Mouse (Mus musculus): ENCODE results near the gene Slc35a3. TPM values are rescaled to one million over a fixed set of nuclear protein-coding genes. Genes with fewer than 3 reads are reported as not detected.

Slc35a3 gene
- total RNA-seq, 1 experiment from 2014 or later = 52.2 TPM

GRCm38 (mm10) chr3:116646387-116646786, 66.2 kb downstream of the Slc35a3 start:
- no peak for ATAC-seq (replicated peaks; ENCODE audit: low read depth, poor library complexity, severe bottlenecking)

- 0 out of 2 replicates have a peak, but pooled peaks have one; percentile 17 for ATAC-seq (replicated peaks; ENCODE audit: low read depth, poor library complexity, severe bottlenecking)
These were observed 70.3 kb downstream of the Slc35a3 start for GRCm38 (mm10) chr3:116642373-116642772.

- 0 out of 2 replicates have a peak, but pooled peaks have one; percentile 42 for ATAC-seq (replicated peaks; ENCODE audit: low read depth, poor library complexity, severe bottlenecking)
These were observed 70.7 kb downstream of the Slc35a3 start for GRCm38 (mm10) chr3:116641811-116642371.

- peak; percentile 50; the same call in 1 of the 2 replicates for ATAC-seq (replicated peaks; ENCODE audit: low read depth, poor library complexity, severe bottlenecking)
These were observed 72.6 kb downstream of the Slc35a3 start for GRCm38 (mm10) chr3:116640024-116640423.

GRCm38 (mm10) chr3:116638572-116638971, 74.1 kb downstream of the Slc35a3 start:
- no peak for ATAC-seq (replicated peaks; ENCODE audit: low read depth, poor library complexity, severe bottlenecking)

- no peak for ATAC-seq (replicated peaks; ENCODE audit: low read depth, poor library complexity, severe bottlenecking)
These were observed 74.7 kb downstream of the Slc35a3 start for GRCm38 (mm10) chr3:116637693-116638476.

GRCm38 (mm10) chr3:116635799-116636198, 76.8 kb downstream of the Slc35a3 start:
- ATAC-seq (replicated peaks; ENCODE audit: low read depth, poor library complexity, severe bottlenecking) = no peak

GRCm38 (mm10) chr3:116634853-116635252, 77.8 kb downstream of the Slc35a3 start:
- peak; percentile 29; the same call in 1 of the 2 replicates for ATAC-seq (replicated peaks; ENCODE audit: low read depth, poor library complexity, severe bottlenecking)

- peak; percentile 48 for ATAC-seq (replicated peaks; ENCODE audit: low read depth, poor library complexity, severe bottlenecking)
These were observed 78.5 kb downstream of the Slc35a3 start for GRCm38 (mm10) chr3:116634091-116634490.

- no peak for ATAC-seq (replicated peaks; ENCODE audit: low read depth, poor library complexity, severe bottlenecking)
These were observed 79.7 kb downstream of the Slc35a3 start for GRCm38 (mm10) chr3:116632971-116633370.

- no peak for ATAC-seq (replicated peaks; ENCODE audit: low read depth, poor library complexity, severe bottlenecking)
These were observed 81.2 kb downstream of the Slc35a3 start for GRCm38 (mm10) chr3:116631459-116631858.

GRCm38 (mm10) chr3:116622641-116623040, 90.0 kb downstream of the Slc35a3 start:
- ATAC-seq (replicated peaks; ENCODE audit: low read depth, poor library complexity, severe bottlenecking) = no peak

GRCm38 (mm10) chr3:116620636-116621370, 91.8 kb downstream of the Slc35a3 start:
- peak; percentile 83 for ATAC-seq (replicated peaks; ENCODE audit: low read depth, poor library complexity, severe bottlenecking)

Other genes with a start within 250 kb of the Slc35a3 start
- gene Rtca, start 204.6 kb downstream of the Slc35a3 start, total RNA-seq (2017) = 37.9 and 38.4 TPM in 2 replicates
- gene Dbt, start 199.8 kb downstream of the Slc35a3 start, total RNA-seq (2017) = 15.0 and 16.9 TPM in 2 replicates
- 0.27 and 0.53 TPM in 2 replicates for gene Lrrc39, start 149.9 kb downstream of the Slc35a3 start, total RNA-seq (2017)
- 49.8 and 57.5 TPM in 2 replicates for gene Sass6, start 117.8 kb downstream of the Slc35a3 start, total RNA-seq (2017)
- 47.6 and 51.1 TPM in 2 replicates for gene Trmt13, start 98.2 kb downstream of the Slc35a3 start, total RNA-seq (2017)
- 84.3 and 91.0 TPM in 2 replicates for gene Mfsd14a, start 50.2 kb downstream of the Slc35a3 start, total RNA-seq (2017)
- not detected in 2 replicates for gene Gm43191, start 31.6 kb downstream of the Slc35a3 start, total RNA-seq (2017)
- gene Agl, start 95.3 kb upstream of the Slc35a3 start, total RNA-seq (2017) = 7.5 and 10.9 TPM in 2 replicates
- gene Frrs1, start 146.6 kb upstream of the Slc35a3 start, total RNA-seq (2017) = 43.7 and 47.0 TPM in 2 replicates